Mouse (Mus musculus): ENCODE results near the gene Sumo2.
A peak's percentile ranks its signal among the peaks of the same experiment; 100 is the strongest.
"Not testable (repeated sequence)": the region's sequence is repeated elsewhere in the genome, so short reads cannot be mapped to it uniquely, and the experiment has no call there.

Sumo2 gene

DNA sequence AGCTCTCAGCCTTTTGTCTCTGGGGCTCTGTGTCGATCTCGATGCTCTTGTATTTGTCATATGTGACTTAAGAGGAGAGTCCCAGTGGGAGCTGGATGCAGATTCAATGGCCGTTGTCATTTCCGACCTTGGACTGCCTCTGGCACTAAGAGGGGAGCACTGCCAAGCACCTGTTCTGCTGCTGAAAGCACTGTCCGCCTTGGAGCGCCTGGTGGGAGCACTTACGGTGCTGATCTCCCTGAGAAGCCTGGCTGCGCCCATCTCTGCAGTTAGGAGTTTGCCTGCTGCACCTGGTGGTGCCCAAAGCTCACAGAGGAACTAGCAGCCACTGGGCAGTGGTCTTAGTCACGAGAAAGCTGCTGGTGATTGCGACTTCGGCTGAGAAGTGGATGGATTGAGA is 52.8 kb downstream of the Sumo2 start:
- no peak for DNase-seq (ENCODE audit: low spot score)

GRCm38 (mm10) chr11:115481553-115482259 is 54.4 kb downstream of the Sumo2 start:
- DNase-seq (ENCODE audit: low spot score), result no peak

DNA sequence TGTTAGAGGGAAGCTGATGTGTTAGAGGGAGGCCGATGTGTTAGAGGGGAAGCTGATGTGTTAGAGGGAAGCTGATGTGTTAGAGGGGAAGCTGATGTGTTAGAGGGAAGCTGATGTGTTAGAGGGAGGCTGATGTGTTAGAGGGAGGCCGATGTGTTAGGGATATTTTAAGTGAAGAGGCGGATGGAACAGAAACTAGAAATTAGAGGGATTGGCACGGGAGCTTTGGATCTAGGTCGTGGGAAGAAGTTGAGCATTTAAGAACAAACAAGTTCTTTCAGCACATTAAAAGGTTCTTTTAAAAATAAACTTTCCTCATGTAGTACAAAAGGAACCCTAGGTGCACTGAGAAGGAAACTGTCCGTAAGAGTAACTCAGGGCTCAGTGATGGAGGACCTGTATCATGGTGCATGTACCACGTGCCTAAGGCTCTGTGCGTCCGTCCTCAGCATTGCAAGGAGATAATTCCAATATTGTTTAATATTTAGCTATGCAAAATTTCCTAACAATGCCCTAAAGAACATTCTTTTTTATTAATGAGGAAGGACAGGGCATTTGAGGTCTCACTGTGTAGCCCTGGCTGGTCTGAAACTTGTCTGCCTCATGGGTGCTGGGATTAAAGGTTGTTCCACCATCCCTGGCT is 57.7 kb downstream of the Sumo2 start:
- DNase-seq (ENCODE audit: low spot score), result no peak

GRCm38 (mm10) chr11:115477388-115477787 is 58.7 kb downstream of the Sumo2 start:
- DNase-seq (ENCODE audit: low spot score), result not testable (repeated sequence)

DNA sequence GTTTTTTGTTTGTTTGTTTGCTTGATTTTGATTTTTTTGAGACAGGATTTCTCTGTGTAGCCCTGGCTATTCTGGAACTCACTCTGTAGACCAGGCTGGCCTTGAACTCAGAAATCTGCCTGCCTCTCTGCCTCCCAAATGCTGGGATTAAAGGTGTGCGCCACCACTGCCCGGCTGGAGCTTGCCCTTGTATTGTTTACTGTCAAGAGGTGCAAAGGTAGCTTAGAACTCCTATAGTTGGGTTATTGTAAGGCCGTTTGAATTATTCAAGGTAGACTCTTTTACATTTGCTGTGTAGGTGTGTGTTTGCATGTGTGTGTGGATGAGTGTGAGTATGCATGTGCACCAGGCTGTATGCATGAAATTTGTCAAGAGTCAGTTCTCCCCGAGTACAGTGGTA is 59.4 kb downstream of the Sumo2 start:
- not testable (repeated sequence) for DNase-seq (ENCODE audit: low spot score)

DNA sequence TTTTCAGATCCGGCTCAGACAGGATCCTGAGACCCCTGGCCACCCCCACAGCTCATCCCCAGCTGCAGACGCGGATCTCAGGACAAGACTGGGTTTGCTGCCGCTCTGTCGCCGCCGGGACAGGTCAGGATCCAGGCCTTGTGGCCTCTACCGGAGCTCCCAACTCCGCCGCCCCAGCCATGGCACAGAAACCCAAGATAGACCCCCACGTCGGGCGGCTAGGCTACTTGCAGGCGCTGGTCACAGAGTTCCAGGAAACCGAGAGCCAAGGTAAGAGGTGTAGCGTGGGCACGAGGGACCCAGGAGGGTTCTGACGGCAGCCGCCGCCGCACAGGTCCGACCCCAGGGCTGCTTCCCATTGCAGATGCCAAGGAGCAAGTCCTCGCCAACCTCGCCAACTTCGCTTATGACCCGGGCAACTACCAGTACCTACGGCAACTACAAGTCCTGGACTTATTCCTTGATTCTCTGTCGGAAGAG is 60.3 kb downstream of the Sumo2 start:
- no peak for DNase-seq (ENCODE audit: low spot score)

DNA sequence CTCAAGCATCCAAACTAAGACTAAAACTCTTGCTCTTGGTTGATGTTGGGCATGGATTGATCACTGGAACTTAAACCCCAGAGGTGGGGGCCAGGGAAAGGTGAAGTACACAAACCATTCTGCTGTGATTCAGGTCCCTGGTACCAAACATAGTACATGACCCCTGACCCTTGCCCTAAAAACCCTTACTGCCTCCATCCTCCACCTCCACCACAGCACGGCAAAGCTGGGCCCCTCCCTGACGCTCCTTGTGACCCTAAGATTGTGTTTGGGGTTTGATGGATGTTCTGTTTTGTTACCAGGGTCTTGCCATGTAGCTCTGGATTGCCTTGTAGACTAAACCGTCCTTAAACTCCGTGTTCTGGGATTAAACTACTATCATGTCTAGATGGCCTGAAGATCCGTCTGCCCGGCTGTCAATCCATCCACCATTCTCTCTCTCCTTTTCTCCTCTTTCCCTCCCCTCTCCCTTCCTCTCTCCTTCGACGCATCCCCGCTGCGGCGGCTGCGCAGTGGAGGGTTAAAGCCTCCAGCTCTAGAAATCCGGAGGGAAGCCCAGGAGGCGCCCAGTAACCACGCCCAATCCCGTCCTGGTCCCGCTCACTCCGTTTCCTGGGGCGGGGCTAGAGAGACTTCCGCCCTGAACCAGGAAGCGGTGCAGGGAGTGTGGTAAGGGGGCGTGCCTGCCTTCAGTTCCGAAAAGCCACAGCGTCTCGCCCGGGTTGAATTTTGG is 60.9 kb downstream of the Sumo2 start, which contains the start of gene Armc7:
Gene Armc7, plus strand, starts transcription at position 643 of the 733 bp plus-strand sequence.
- DNase-seq (ENCODE audit: low spot score), result peak; percentile 95

DNA sequence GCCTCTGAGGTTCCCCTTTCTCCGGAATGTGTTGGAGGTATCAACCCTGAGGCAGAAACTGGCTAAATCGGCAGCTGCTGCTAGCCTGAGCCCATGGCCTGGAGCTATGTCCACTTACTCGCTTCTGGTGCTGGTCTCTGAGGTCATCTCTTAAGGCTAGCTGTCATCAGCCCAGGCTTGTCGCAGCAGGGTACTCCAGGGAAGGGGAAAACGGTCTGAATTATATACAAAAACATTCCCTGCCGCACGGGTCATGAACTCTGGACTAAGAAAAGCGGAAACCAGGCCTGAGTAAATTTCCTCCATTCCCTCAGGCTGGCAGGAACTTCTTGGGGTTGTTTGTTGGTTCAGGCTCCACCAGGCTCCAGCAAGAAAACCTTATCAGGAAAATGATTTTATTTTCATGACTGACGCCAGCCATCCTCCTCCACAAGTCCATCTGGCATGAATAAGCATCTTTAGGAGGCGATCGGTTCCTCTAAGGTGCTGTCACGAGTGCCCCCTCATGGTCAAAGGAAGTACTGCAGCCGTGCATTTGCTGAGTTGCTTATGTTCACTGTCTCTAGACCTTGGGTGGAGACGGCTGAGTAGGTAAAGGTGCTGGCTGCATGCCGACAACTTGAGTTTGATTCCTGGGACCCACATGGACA is 62.3 kb downstream of the Sumo2 start:
- DNase-seq (ENCODE audit: low spot score), result peak; percentile 95
